Mouse (Mus musculus): ENCODE results near the gene Trim12a. TPM values are rescaled to one million over a fixed set of nuclear protein-coding genes. Genes with fewer than 3 reads are reported as not detected.
"Not testable (repeated sequence)": the region's sequence is repeated elsewhere in the genome, so short reads cannot be mapped to it uniquely, and the experiment has no call there.

Gene Trim12a
- polyA plus RNA-seq, 1 experiment = 4.9 TPM

DNA sequence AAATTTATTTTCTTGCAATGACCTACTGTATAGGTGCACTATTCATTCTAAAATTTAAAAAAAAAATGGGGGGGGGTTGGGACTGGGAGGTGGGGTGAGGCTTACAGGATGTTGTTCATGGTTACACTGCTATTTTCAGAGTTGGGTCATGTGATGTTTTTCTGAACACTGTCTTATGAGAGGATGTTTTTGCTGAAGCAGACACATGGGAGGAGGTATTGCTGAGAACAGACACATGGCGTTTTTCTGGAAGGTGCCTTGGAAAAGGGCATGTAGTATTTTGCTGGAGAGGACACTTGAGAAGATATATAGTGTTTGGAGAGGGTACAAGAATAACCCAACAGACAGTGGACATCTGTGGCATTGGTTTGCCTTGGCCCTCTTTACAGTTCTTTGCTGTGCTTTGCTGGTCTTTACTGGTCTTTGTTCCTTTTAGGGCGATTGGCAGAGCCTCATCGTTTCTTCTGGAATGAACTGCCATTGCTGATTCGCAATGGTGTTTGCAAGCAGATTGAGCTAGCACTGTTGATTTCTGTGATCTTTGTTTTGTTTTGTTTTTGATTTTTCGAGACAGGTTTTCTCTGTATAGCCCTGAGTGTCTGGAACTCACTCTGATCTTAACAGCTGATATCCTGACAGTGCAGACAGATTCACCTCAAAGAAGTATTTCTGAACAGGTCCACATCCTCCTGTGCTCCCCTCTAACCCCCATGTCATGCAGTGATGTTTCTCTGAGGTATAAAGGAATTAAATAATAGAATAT lies 23.4 kb downstream of the Trim12a start:
- Histone ChIP-seq H3K4me1 (ENCODE audit: control insufficient read depth, insufficient read depth, low read length) (no peaks in the 10 kb centered on the region), H3K27ac (ENCODE audit: insufficient read depth, low read length) (no peak overlapping the region), H3K4me3 (ENCODE audit: insufficient read depth, low read length) (no peak overlapping the region)
- no peak for TF ChIP-seq CTCF (IDR thresholded peaks at IDR 0.05; ENCODE audit: extremely low read depth, insufficient read depth, low read length)
- TF ChIP-seq POLR2A (IDR thresholded peaks at IDR 0.05; ENCODE audit: extremely low read depth, insufficient read depth, low read length) = no peak

DNA sequence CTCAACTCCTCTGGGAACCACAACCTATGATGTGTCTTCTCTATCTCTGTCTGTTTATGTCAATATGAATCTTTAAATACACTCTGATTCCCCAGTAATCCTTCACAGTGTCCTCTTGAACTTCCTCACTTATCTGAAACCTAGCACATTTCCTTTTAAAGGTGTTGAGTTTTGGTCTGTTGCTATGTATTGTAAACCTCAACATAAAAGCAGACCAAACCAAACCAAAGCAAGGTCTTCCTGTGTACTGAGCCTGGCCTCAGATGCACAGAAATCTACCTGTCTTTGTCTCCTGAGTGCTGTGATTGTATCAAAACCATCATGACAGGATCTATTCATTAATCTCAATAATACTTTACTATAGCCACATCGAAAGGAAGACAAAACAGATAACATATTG lies 24.6 kb downstream of the Trim12a start:
- Histone ChIP-seq H3K27ac (ENCODE audit: insufficient read depth, low read length) (no peak overlapping the region), H3K4me1 (ENCODE audit: control insufficient read depth, insufficient read depth, low read length) (no peaks in the 10 kb centered on the region)
- TF ChIP-seq POLR2A (IDR thresholded peaks at IDR 0.05; ENCODE audit: extremely low read depth, insufficient read depth, low read length) (no peak), CTCF (IDR thresholded peaks at IDR 0.05; ENCODE audit: extremely low read depth, insufficient read depth, low read length) (no peak)

DNA sequence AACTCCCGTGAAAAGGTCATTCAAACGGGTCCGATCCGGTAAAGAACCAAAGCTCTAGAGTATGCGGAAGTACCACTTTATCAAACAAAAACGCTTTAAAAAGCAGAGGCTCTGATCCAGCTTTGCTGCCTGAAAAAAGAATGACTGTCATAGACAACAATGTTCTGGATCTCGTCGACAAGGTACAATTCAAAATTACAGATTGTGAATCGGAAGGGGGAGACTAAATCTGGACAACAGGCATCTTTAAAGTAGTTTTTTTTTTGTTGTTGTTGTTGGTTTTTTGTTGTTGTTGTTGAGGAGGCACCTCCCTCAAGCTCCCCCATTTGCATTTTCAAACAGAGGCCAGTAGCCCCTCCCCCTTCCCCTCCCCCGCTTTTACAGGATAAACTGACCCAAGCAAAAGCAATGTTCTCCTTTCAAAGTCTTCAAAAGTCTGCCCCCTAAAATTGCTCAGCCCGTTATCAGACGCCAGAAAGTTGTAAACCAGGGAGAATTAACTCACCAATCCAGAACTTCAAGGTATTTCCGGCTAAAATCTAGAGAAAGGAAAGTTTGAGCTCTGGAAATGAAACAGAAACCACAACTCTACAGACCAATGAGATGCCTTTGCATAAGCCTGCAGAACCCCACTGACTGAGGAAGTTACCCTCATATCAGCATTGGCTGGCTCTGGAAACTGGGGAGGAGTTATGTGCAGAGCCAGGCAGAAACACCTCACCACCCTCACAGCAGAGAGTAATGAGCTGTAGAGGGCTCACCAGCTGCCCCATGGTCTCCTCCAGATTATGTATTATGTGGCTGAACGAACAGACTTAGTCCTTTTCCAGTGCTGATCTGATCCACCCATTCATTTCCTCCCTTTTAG lies 27.5 kb downstream of the Trim12a start, which contains the start of gene Trim5:
Gene Trim5, minus strand, starts transcription at position 519 of the 868 bp plus-strand sequence.
- H3K4me3 ChIP-seq (ENCODE audit: insufficient read depth, low read length); H3K4me1 ChIP-seq (ENCODE audit: control insufficient read depth, insufficient read depth, low read length); H3K27ac ChIP-seq (ENCODE audit: insufficient read depth, low read length): not testable (repeated sequence)

More for the DNA sequence above, 24.6 kb downstream of the Trim12a start:
- H3K4me3 ChIP-seq (ENCODE audit: insufficient read depth, low read length) = no peak overlapping the region

DNA sequence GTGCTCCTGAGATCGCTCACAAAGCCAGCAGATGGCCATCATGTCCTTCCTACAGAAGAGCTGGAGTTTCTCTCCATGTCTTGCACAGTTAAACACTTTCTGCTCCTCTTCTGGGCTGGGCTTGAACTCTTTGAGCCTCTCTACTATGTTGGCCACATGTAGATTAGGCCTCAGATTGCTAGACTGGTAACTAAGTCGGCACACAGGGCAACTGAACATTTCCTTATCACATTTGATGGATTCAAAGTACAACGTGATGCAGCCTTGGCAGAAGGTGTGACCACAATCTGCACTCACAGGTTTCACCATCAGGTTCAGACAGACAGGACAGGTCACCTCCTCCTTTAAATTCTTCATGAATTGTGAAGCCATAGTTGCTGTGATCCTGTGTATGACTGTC lies 35.9 kb downstream of the Trim12a start:
- H3K4me3 ChIP-seq (ENCODE audit: insufficient read depth, low read length); H3K4me1 ChIP-seq (ENCODE audit: control insufficient read depth, insufficient read depth, low read length); H3K27ac ChIP-seq (ENCODE audit: insufficient read depth, low read length): not testable (repeated sequence)

DNA sequence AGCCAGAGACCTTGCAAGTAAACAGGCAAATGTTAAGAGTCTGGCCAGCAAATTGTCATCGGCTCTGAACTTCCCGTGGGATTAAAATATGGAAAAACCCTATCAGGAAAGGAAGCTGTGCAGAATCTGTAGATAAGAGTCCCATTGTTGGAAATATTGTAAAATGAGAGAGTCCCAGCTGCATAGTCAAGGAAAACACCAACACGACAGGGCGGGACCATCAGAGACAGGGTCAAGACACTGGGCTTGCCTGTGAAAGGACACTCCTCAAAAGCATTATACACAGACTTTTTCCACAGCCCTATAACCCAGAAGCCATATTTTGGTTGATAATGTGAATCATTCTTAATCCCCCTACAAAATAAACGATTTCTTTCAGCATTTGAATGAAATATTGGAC lies 49.9 kb downstream of the Trim12a start:
- H3K4me3 ChIP-seq (ENCODE audit: insufficient read depth, low read length); H3K4me1 ChIP-seq (ENCODE audit: control insufficient read depth, insufficient read depth, low read length); H3K27ac ChIP-seq (ENCODE audit: insufficient read depth, low read length): not testable (repeated sequence)

DNA sequence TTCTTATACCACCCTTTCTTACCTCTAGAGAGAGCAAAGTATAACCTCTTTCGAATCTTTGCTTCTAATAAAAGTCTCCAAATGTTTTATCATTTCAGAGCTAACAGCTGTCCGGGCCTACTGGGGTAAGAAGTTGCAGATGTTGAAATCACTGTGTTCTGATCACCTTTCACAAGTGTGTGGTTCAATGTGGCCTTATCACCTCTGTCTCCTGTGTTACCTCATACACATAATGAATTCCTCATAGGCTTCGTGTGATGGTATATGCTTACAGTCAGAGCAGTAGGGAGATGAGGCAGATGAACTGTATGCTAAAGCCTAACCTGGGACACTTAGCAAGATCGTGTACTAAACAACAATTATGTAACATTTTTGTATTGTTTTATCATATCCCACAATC lies 54.9 kb downstream of the Trim12a start:
- H3K27ac ChIP-seq (ENCODE audit: insufficient read depth, low read length); H3K4me3 ChIP-seq (ENCODE audit: insufficient read depth, low read length); H3K4me1 ChIP-seq (ENCODE audit: control insufficient read depth, insufficient read depth, low read length): not testable (repeated sequence)

Other genes starting within 250 kb of the Trim12a start
- not detected in 2 replicates for gene Olfr644, start 243.6 kb downstream of the Trim12a start, polyA plus RNA-seq (2012; rRNA removed)
- not detected in 2 replicates for gene Olfr645, start 230.0 kb downstream of the Trim12a start, polyA plus RNA-seq (2012; rRNA removed)
- not detected in 2 replicates for gene Olfr646, start 210.6 kb downstream of the Trim12a start, polyA plus RNA-seq (2012; rRNA removed)
- not detected in 2 replicates for gene Ubqln5, start 185.6 kb downstream of the Trim12a start, polyA plus RNA-seq (2012; rRNA removed)
- not detected in 2 replicates for gene Olfr643, start 178.1 kb downstream of the Trim12a start, polyA plus RNA-seq (2012; rRNA removed)
- not detected in 2 replicates for gene Ubqln3, start 172.2 kb downstream of the Trim12a start, polyA plus RNA-seq (2012; rRNA removed)
- gene Ubqlnl, start 164.9 kb downstream of the Trim12a start, polyA plus RNA-seq (2012; rRNA removed) = not detected in 2 replicates
- gene Olfm5, start 150.6 kb downstream of the Trim12a start, polyA plus RNA-seq (2012; rRNA removed) = 0.04 TPM in 1 of 2 replicates, not detected in the other
- 0.15 and 0.19 TPM in 2 replicates for gene Olfr648, start 132.1 kb downstream of the Trim12a start, polyA plus RNA-seq (2012; rRNA removed)
- not detected in 2 replicates for gene Olfr649, start 119.5 kb downstream of the Trim12a start, polyA plus RNA-seq (2012; rRNA removed)
- 0.38 and 0.57 TPM in 2 replicates for gene Trim6, start 96.7 kb downstream of the Trim12a start, polyA plus RNA-seq (2012; rRNA removed)
- gene Trim34a, start 71.0 kb downstream of the Trim12a start, polyA plus RNA-seq (2012; rRNA removed) = 2.8 and 3.4 TPM in 2 replicates
- 0.42 and 0.47 TPM in 2 replicates for gene Trim5, start 27.4 kb downstream of the Trim12a start, polyA plus RNA-seq (2012; rRNA removed)
- gene Trim34b, start 14.0 kb upstream of the Trim12a start, polyA plus RNA-seq (2012; rRNA removed) = 0.06 and 0.08 TPM in 2 replicates
- 1.5 and 1.6 TPM in 2 replicates for gene Trim12c, start 37.9 kb upstream of the Trim12a start, polyA plus RNA-seq (2012; rRNA removed)
- 0.10 and 0.17 TPM in 2 replicates for gene Trim30b, start 54.4 kb upstream of the Trim12a start, polyA plus RNA-seq (2012; rRNA removed)
- gene Trim30c, start 85.4 kb upstream of the Trim12a start, polyA plus RNA-seq (2012; rRNA removed) = 0.11 and 0.17 TPM in 2 replicates
- 2.0 and 2.6 TPM in 2 replicates for gene Trim30a, start 149.7 kb upstream of the Trim12a start, polyA plus RNA-seq (2012; rRNA removed)
- 1.3 and 1.5 TPM in 2 replicates for gene Trim30d, start 192.4 kb upstream of the Trim12a start, polyA plus RNA-seq (2012; rRNA removed)
- not detected in 2 replicates for gene Olfr651, start 234.7 kb upstream of the Trim12a start, polyA plus RNA-seq (2012; rRNA removed)
- not detected in 2 replicates for gene Olfr652, start 245.4 kb upstream of the Trim12a start, polyA plus RNA-seq (2012; rRNA removed)

All from cortical plate, adult 2 months (tissue).